Mouse (Mus musculus): ENCODE data around the gene Hist1h2ac. TPM values are rescaled to one million over a fixed set of nuclear protein-coding genes. Genes with fewer than 3 reads are reported as not detected.
"Not testable (repeated sequence)": the region's sequence is repeated elsewhere in the genome, so short reads cannot be mapped to it uniquely, and the experiment has no call there.

Gene Hist1h2ac
- total RNA-seq (2015; ENCODE audit: low replicate concordance) = 7.5 and 8.3 TPM in 2 replicates
- 152 and 187 TPM in 2 replicates for total RNA-seq (2017; ENCODE audit: low replicate concordance)

- ATAC-seq (replicated peaks; ENCODE audit: low FRiP score, poor library complexity, severe bottlenecking) = peak; percentile 87
Observed at GRCm38 (mm10) chr13:23683755-23684281, at the start of gene Hist1h2ac, which contains the start of gene Hist1h2bc. Gene Hist1h2ac (minus strand): TSS chr13:23683948. Gene Hist1h2bc (plus strand): TSS chr13:23684199.

- ATAC-seq (replicated peaks; ENCODE audit: low FRiP score, poor library complexity, severe bottlenecking) = peak; percentile 87
Observed at GRCm38 (mm10) chr13:23732156-23732804, 48.5 kb upstream of the Hist1h2ac start.

DNA sequence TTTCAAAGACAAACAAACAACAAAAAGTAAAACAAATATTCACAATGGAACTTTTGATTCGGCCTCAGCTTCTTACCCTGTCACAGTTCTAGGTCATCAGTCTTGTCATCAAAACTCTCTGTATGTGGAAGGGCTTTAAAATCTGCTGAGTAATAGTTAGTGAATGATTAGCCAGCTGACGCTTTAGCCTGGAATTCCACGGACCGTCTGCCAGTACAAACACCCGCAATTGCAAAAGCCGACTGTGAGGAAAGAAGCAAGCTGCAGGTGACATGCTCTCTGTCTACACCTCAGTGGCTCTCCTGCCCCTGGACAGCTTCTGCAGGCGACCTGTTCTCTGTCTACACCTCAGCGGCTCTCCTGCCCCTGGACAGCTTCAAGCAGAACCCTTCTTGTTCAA, 46.7 kb upstream of the Hist1h2ac start:
- no peak; the same call in 1 of the 2 replicates for ATAC-seq (replicated peaks; ENCODE audit: low FRiP score, poor library complexity, severe bottlenecking)

DNA sequence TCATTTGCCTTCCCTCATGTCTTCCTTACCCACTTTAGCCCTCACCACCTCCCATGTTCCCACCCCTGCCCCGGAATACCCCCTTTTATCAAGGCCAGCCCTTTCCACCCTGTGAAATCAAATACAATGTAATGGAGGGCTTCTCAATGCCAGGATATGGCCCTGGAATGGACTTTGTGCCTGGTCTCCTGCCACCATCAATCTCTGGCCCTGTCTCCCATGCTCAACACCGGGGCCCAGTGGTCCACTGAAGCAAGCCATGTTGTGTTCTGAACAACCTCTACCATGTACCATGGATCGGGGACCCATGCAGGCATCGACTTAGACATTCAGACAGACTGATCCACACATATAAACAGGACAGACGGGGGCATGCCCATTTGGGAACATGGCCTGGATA, 46.0 kb upstream of the Hist1h2ac start:
- ATAC-seq (replicated peaks; ENCODE audit: low FRiP score, poor library complexity, severe bottlenecking) = no peak

DNA sequence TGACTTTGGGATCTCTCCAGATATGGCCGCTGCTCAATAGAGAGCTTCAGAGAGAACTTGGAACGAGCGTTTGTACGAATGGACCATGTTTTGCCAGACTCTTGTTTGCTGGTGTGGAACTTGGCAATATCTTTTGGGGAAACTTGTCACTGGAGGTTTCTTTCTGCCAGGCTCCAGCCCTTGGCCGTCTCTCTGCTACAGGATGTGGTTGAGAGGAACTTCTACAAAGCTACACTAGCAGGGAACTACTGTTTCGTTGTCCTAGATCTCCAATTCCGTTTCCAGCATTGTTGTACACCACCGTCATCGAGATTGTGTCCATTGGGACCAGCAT, 45.4 kb upstream of the Hist1h2ac start:
- no peak for ATAC-seq (replicated peaks; ENCODE audit: low FRiP score, poor library complexity, severe bottlenecking)

- ATAC-seq (replicated peaks; ENCODE audit: low FRiP score, poor library complexity, severe bottlenecking) = peak; percentile 50
Observed at GRCm38 (mm10) chr13:23728472-23729191, 44.9 kb upstream of the Hist1h2ac start.

GRCm38 (mm10) chr13:23725213-23725612, 41.5 kb upstream of the Hist1h2ac start:
- no peak for ATAC-seq (replicated peaks; ENCODE audit: low FRiP score, poor library complexity, severe bottlenecking)

DNA sequence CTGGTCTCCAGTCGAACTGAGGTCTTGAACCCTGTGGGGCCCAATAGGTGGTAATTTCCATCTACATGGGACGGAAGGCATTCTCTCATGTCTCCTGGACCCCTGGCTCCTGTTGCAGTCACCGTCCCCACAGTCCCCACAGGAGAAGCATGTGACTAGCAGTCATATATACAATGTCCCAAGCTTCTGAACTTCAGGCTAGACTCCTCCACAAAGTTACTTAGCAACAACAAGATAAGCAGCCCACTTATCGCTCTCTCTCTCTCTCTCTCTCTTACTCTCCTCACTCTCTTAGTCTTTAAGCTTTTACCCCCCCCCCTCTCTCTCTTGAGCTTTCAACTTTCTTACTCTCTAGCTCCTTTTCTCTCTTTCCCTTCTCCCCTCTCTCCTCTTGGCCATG, 40.5 kb upstream of the Hist1h2ac start:
- ATAC-seq (replicated peaks; ENCODE audit: low FRiP score, poor library complexity, severe bottlenecking) = no peak

- ATAC-seq (replicated peaks; ENCODE audit: low FRiP score, poor library complexity, severe bottlenecking) = not testable (repeated sequence)
Observed at GRCm38 (mm10) chr13:23717593-23718245, 34.0 kb upstream of the Hist1h2ac start.

DNA sequence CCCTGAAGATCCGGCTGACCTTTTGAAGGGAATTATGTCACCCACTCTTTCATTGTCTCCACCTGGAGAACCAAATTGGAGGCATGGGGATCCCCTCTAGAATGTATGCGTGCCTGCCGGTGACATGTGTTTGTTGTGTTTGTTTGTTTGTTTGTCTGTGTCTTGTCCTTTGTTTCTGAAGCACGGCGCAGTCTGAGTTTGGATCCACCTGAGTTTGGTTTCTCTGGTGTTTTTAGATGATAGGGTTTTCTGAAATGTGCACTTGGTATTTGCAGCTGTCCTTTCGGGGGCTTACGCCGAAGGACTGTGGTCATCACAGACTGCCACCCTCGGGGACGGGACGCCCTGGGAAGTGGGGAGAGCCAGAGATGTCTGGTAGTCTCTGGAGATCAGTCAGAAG, 33.4 kb upstream of the Hist1h2ac start:
- ATAC-seq (replicated peaks; ENCODE audit: low FRiP score, poor library complexity, severe bottlenecking) = no peak

GRCm38 (mm10) chr13:23716261-23717042, 32.7 kb upstream of the Hist1h2ac start:
- no peak for ATAC-seq (replicated peaks; ENCODE audit: low FRiP score, poor library complexity, severe bottlenecking)

GRCm38 (mm10) chr13:23710374-23711089, 26.8 kb upstream of the Hist1h2ac start, which contains the start of gene Hfe:
Gene Hfe (minus strand): TSS chr13:23710854.
- peak; percentile 59 for ATAC-seq (replicated peaks; ENCODE audit: low FRiP score, poor library complexity, severe bottlenecking)

GRCm38 (mm10) chr13:23709714-23710373, 26.1 kb upstream of the Hist1h2ac start:
- no peak for ATAC-seq (replicated peaks; ENCODE audit: low FRiP score, poor library complexity, severe bottlenecking)

DNA sequence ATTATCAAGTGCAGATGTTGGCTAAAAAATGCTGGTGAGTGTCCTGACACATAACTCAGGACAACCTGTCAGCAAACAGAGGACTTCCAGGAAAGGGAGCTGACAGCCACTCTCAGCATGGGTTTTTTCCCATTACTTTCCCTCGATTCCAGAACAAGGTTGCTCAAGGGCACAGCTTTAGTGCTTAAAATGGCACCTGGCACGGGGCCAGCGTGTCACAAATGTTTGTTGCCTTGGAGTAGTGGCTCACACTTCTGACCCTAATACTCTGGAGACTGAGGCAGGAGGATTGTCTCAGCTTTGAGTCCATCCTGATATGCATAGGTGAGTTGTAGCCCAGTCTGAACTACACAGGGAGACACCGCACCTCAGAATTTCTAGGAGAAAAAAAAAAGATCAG, 24.9 kb upstream of the Hist1h2ac start:
- ATAC-seq (replicated peaks; ENCODE audit: low FRiP score, poor library complexity, severe bottlenecking) = no peak

GRCm38 (mm10) chr13:23708041-23708440, 24.3 kb upstream of the Hist1h2ac start:
- ATAC-seq (replicated peaks; ENCODE audit: low FRiP score, poor library complexity, severe bottlenecking) = no peak

DNA sequence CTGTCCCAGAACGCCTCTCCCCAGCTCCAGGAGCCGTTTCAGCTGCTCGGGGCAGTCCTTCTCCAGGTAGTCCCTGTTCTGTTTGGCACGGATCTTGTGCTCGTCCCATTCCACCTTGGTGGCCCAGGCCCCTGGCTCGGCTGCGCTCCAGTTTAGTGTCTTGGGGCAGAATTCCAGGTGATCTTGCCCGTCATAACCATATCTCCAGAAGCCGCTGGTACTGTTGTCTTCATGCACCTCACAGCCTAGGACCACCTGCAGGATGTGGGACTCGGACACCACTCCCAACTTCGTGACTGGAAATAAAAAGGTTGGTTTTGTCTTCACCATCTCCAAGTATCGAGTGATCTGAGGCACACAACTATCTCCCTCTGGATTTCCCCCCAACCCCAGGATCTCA, 23.0 kb upstream of the Hist1h2ac start:
- ATAC-seq (replicated peaks; ENCODE audit: low FRiP score, poor library complexity, severe bottlenecking) = no peak

- ATAC-seq (replicated peaks; ENCODE audit: low FRiP score, poor library complexity, severe bottlenecking) = no peak
Observed at GRCm38 (mm10) chr13:23705751-23706356, 22.1 kb upstream of the Hist1h2ac start.

DNA sequence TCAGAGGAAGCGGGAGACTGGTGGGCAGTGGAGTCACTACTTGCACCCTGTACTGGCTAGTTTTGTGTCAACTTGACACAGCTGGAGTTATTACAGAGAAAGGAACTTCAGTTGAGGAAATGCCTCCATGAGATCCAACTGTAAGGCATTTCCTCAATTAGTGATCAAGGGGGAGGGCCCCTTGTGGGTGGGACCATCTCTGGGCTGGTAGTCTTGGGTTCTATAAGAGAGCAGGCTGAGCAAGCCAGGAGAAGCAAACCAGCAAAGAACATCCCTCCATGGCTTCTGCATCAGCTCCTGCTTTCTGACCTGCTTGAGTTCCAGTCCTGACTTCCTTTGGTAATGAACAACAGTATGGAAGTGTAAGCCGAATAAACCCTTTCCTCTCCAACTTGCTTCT, 19.1 kb upstream of the Hist1h2ac start:
- ATAC-seq (replicated peaks; ENCODE audit: low FRiP score, poor library complexity, severe bottlenecking) = not testable (repeated sequence)

Measured in erythroid progenitor cell, adult 5-6 weeks (primary cell).